20 mouse cellular contexts compared by ENCODE assay signal in genomic region chr6:66052386-66052785, GRCm38 (mm10).
DNase-seq lines count a peak whose midpoint lies in the region; ATAC-seq and TF ChIP-seq lines count a peak whose summit lies in the region.
"Had no signal": no experiment of that assay in that cellular context is flagged by ENCODE, and none has a peak within 500 bp of the region (broad histone marks: within the 10 kb centered on the region; RNA-seq: fewer than 3 reads in every experiment).

No protein-coding gene starts in this region.

- H3K9ac ChIP-seq in stomach, embryonic 14.5 days (replicated peaks; ENCODE audit: low read depth, low read length) = no peak overlapping the region
- H3K9ac ChIP-seq in stomach, postnatal 0 days (ENCODE audit: low read length) = no peak overlapping the region
- H3K9ac ChIP-seq in liver, embryonic 16.5 days (ENCODE audit: low read depth, low read length) = no peak overlapping the region
- H3K9ac ChIP-seq: heart, embryonic 15.5 days; hindbrain, embryonic 12.5 days; midbrain, embryonic 13.5 days had no signal

- no peak overlapping the region for H3K4me3 ChIP-seq in stomach, embryonic 14.5 days (ENCODE audit: low read depth, low read length)
- H3K4me3 ChIP-seq in stomach, postnatal 0 days (ENCODE audit: low read depth, low read length) = no peak overlapping the region
- H3K4me3 ChIP-seq in liver, embryonic 16.5 days (ENCODE audit: low read depth, low read length) = no peak overlapping the region
- H3K4me3 ChIP-seq: heart, embryonic 15.5 days; hindbrain, embryonic 12.5 days; limb, embryonic 10.5 days; midbrain, embryonic 13.5 days had no signal

- no peak for TF ChIP-seq CTCF in stomach, postnatal 0 days (IDR thresholded peaks at IDR 0.05; ENCODE audit: low read depth)

- no peaks in the 10 kb centered on the region for H3K27me3 ChIP-seq in stomach, embryonic 14.5 days (ENCODE audit: control insufficient read depth, insufficient read depth, low read length)
- H3K27me3 ChIP-seq in stomach, postnatal 0 days (ENCODE audit: control insufficient read depth, insufficient read depth, low read length) = no peaks in the 10 kb centered on the region
- no peaks in the 10 kb centered on the region for H3K27me3 ChIP-seq in liver, embryonic 16.5 days (ENCODE audit: control insufficient read depth, insufficient read depth, low read depth, low read length)
- H3K27me3 ChIP-seq: heart, embryonic 15.5 days; hindbrain, embryonic 12.5 days; midbrain, embryonic 13.5 days had no signal

- DNase-seq in stomach, postnatal 0 days (ENCODE audit: low spot score) = no peak
- DNase-seq in urinary bladder, postnatal 4 days (ENCODE audit: low spot score in 2 of 2) = no peak
- no peak for DNase-seq in left cerebral cortex, postnatal 10 days (ENCODE audit: extremely low spot score in 1 of 2, low spot score in 2 of 2)
- DNase-seq in kidney, adult 11 months = no peak
- DNase-seq: adrenal gland, adult 8-10 months; cerebellum, adult 9-11 months; layer of hippocampus, postnatal 36 days; lung, adult 2 months; lung, postnatal 36 days; right cerebral cortex, postnatal 4 days; thymus, postnatal 4 days had no signal

- peak; percentile 37; the same call in 1 of the 2 replicates for ATAC-seq in stomach, embryonic 14.5 days (ENCODE audit: insufficient number of reproducible peaks, insufficient read depth, low FRiP score, low read depth)
- no peak for ATAC-seq in stomach, postnatal 0 days (ENCODE audit: low FRiP score, low TSS enrichment)
- ATAC-seq in erythroblast, adult 5-6 weeks (replicated peaks; ENCODE audit: low FRiP score, poor library complexity, severe bottlenecking) = peak; percentile 92
- peak; percentile 90 for ATAC-seq in liver, embryonic 16.5 days (ENCODE audit: low read depth)
- ATAC-seq: forebrain, embryonic 16.5 days; inflammation-experienced regulatory T-cells, adult 6 months; midbrain, embryonic 13.5 days had no signal

- intact Hi-C loops in left cerebral cortex, postnatal 10 days (cut with DNase I) = no loop called here

- no peaks in the 10 kb centered on the region for H3K4me1 ChIP-seq in stomach, embryonic 14.5 days (ENCODE audit: control insufficient read depth, insufficient read depth, low read length)
- no peaks in the 10 kb centered on the region for H3K4me1 ChIP-seq in stomach, postnatal 0 days (replicated peaks; ENCODE audit: control insufficient read depth, insufficient read depth)
- H3K4me1 ChIP-seq in liver, embryonic 16.5 days (ENCODE audit: control insufficient read depth, low read depth, low read length) = peaks cover 13% of the 10 kb centered on the region
- H3K4me1 ChIP-seq: heart, embryonic 15.5 days; hindbrain, embryonic 12.5 days; midbrain, embryonic 13.5 days had no signal

- H3K4me2 ChIP-seq in stomach, embryonic 14.5 days (replicated peaks; ENCODE audit: low read depth, low read length) = no peak overlapping the region
- H3K4me2 ChIP-seq in stomach, postnatal 0 days (replicated peaks; ENCODE audit: low read depth) = no peak overlapping the region
- H3K4me2 ChIP-seq in liver, embryonic 16.5 days (ENCODE audit: low read depth, low read length) = peak overlapping the region; percentile 36
- H3K4me2 ChIP-seq: heart, embryonic 15.5 days; hindbrain, embryonic 12.5 days; midbrain, embryonic 13.5 days had no signal

- H3K36me3 ChIP-seq in stomach, embryonic 14.5 days (ENCODE audit: control insufficient read depth, insufficient read depth, low read length) = no peaks in the 10 kb centered on the region
- H3K36me3 ChIP-seq in stomach, postnatal 0 days (ENCODE audit: control insufficient read depth, insufficient read depth, low read length) = no peaks in the 10 kb centered on the region
- no peaks in the 10 kb centered on the region for H3K36me3 ChIP-seq in liver, embryonic 16.5 days (ENCODE audit: control insufficient read depth, insufficient read depth)
- H3K36me3 ChIP-seq: heart, embryonic 15.5 days; hindbrain, embryonic 12.5 days; limb, embryonic 10.5 days; midbrain, embryonic 13.5 days had no signal

- H3K9me3 ChIP-seq in stomach, embryonic 14.5 days (ENCODE audit: control insufficient read depth, low read depth, low read length) = no peaks in the 10 kb centered on the region
- H3K9me3 ChIP-seq in stomach, postnatal 0 days (ENCODE audit: control insufficient read depth, low read length) = no peaks in the 10 kb centered on the region
- no peaks in the 10 kb centered on the region for H3K9me3 ChIP-seq in liver, embryonic 16.5 days (replicated peaks; ENCODE audit: control insufficient read depth, low read length)
- H3K9me3 ChIP-seq: heart, embryonic 15.5 days; hindbrain, embryonic 12.5 days; limb, embryonic 10.5 days; midbrain, embryonic 13.5 days had no signal

- H3K27ac ChIP-seq in stomach, embryonic 14.5 days (ENCODE audit: low read length) = no peak overlapping the region
- H3K27ac ChIP-seq in stomach, postnatal 0 days (replicated peaks) = no peak overlapping the region
- H3K27ac ChIP-seq in liver, embryonic 16.5 days (ENCODE audit: low read length) = peak overlapping the region; percentile 90
- H3K27ac ChIP-seq: heart, embryonic 15.5 days; hindbrain, embryonic 12.5 days; limb, embryonic 10.5 days; midbrain, embryonic 13.5 days had no signal

- TF ChIP-seq EP300 in stomach, postnatal 0 days (optimal IDR thresholded peaks at IDR 0.05) = no peak
